Mouse (Mus musculus) 416B (cell line): ENCODE measurements around the gene Agbl1.

ENCODE experiments used
- DNase-seq: peaks from one replicate; pipeline ENCODE4 v3.0.0; 2011; ENCODE audit warnings: low read depth

Gene Agbl1

GRCm38 (mm10) chr7:76392296-76392940 is 162.7 kb downstream of the Agbl1 start:
- DNase-seq, result peak; percentile 33

- DNase-seq, result peak; percentile 51
Measured at GRCm38 (mm10) chr7:76392941-76393817, 163.5 kb downstream of the Agbl1 start.

GRCm38 (mm10) chr7:76407930-76408557 is 178.4 kb downstream of the Agbl1 start:
- peak; percentile 59 for DNase-seq

- no peak for DNase-seq
Measured at GRCm38 (mm10) chr7:76409020-76409419, 179.3 kb downstream of the Agbl1 start.

- no peak for DNase-seq
Measured at GRCm38 (mm10) chr7:76410403-76411180, 180.9 kb downstream of the Agbl1 start.

GRCm38 (mm10) chr7:76411933-76412587 is 182.4 kb downstream of the Agbl1 start:
- peak; percentile 3 for DNase-seq

GRCm38 (mm10) chr7:76416084-76416597 is 186.5 kb downstream of the Agbl1 start:
- no peak for DNase-seq

GRCm38 (mm10) chr7:76438581-76438980 is 208.9 kb downstream of the Agbl1 start:
- no peak for DNase-seq

GRCm38 (mm10) chr7:76438988-76439387 is 209.3 kb downstream of the Agbl1 start:
- no peak for DNase-seq

- DNase-seq, result no peak
Measured at GRCm38 (mm10) chr7:76462361-76463001, 232.8 kb downstream of the Agbl1 start.

- no peak for DNase-seq
Measured at GRCm38 (mm10) chr7:76466427-76466826, 236.7 kb downstream of the Agbl1 start.

GRCm38 (mm10) chr7:76474233-76474632 is 244.5 kb downstream of the Agbl1 start:
- DNase-seq, result no peak

- no peak for DNase-seq
Measured at GRCm38 (mm10) chr7:76485546-76485945, 255.9 kb downstream of the Agbl1 start.

- no peak for DNase-seq
Measured at GRCm38 (mm10) chr7:76487519-76487918, 257.8 kb downstream of the Agbl1 start.

- no peak for DNase-seq
Measured at GRCm38 (mm10) chr7:76524291-76524690, 294.6 kb downstream of the Agbl1 start.

- DNase-seq, result no peak
Measured at GRCm38 (mm10) chr7:76546456-76546855, 316.8 kb downstream of the Agbl1 start.

GRCm38 (mm10) chr7:76547313-76547712 is 317.6 kb downstream of the Agbl1 start:
- DNase-seq, result no peak

GRCm38 (mm10) chr7:76551860-76552259 is 322.2 kb downstream of the Agbl1 start:
- DNase-seq, result no peak

- DNase-seq, result no peak
Measured at GRCm38 (mm10) chr7:76560564-76561258, 331.0 kb downstream of the Agbl1 start.

- DNase-seq, result no peak
Measured at GRCm38 (mm10) chr7:76562506-76562905, 332.8 kb downstream of the Agbl1 start.
